Mouse (Mus musculus) limb, embryonic 12.5 days (tissue): Measurements from ENCODE around the gene Mmp8. TPM values are rescaled to one million over a fixed set of nuclear protein-coding genes. Genes with fewer than 3 reads are reported as not detected.

Source experiments
- ATAC-seq: fragments of 200-750 bp; cut with Nextera tagmentation; 2 replicates; pipeline ENCODE4 v1.8.0; 2017; ENCODE audit warnings: low read depth, moderate TSS enrichment; ENCODE audit not compliant: insufficient number of reproducible peaks, insufficient read depth, low FRiP score, low TSS enrichment
- H3K27ac ChIP-seq: fragments of 300-500 bp; sonication (generic); 2 replicates; pipeline ENCODE4 v1.5.1; 2016; ENCODE audit warnings: mild to moderate bottlenecking, moderate library complexity
- H3K27me3 ChIP-seq: fragments of 300-500 bp; sonication (generic); 2 replicates; pipeline ENCODE4 v1.6.1; 2016; ENCODE audit warnings: mild to moderate bottlenecking, moderate library complexity
- H3K36me3 ChIP-seq: fragments of 300-500 bp; sonication (generic); 2 replicates; pipeline ENCODE4 v1.6.1; 2016; ENCODE audit warnings: mild to moderate bottlenecking, moderate library complexity
- H3K4me1 ChIP-seq: fragments of 300-500 bp; sonication (generic); replicated peaks from 2 replicates; pipeline ENCODE4 v1.6.1; 2016
- H3K4me2 ChIP-seq: fragments of 300-500 bp; sonication (generic); 2 replicates; pipeline ENCODE4 v1.6.1; 2016; ENCODE audit warnings: mild to moderate bottlenecking, moderate library complexity
- H3K4me3 ChIP-seq: fragments of 300-500 bp; sonication (generic); replicated peaks from 2 replicates; pipeline ENCODE4 v1.5.1; 2016; ENCODE audit warnings: mild to moderate bottlenecking
- H3K9ac ChIP-seq: fragments of 300-500 bp; sonication (generic); replicated peaks from 2 replicates; pipeline ENCODE4 v1.6.1; 2016; ENCODE audit warnings: mild to moderate bottlenecking, moderate library complexity
- H3K9me3 ChIP-seq: fragments of 300-500 bp; sonication (generic); 2 replicates; pipeline ENCODE4 v1.6.1; 2016; ENCODE audit warnings: mild to moderate bottlenecking, moderate library complexity
- WGBS: fragments of 180-500 bp; shearing (Covaris S2); methylation state at CpG from one replicate; pipeline ENCODE4 v1.1.7; 2016; 5-methylcytosine and 5-hydroxymethylcytosine counted together
- polyA plus RNA-seq: library from polyadenylated mRNA; unstranded; fragments of >200 nt; fragmentation: Nextera tagmentation; extraction: Ambion mirVana; gene quantifications from 2 replicates; pipeline ENCODE4 v1.2.1, GENCODE M21; 2016

The Mmp8 gene
- polyA plus RNA-seq, 1 experiment from 2014 or later: 0.30 TPM

DNA sequence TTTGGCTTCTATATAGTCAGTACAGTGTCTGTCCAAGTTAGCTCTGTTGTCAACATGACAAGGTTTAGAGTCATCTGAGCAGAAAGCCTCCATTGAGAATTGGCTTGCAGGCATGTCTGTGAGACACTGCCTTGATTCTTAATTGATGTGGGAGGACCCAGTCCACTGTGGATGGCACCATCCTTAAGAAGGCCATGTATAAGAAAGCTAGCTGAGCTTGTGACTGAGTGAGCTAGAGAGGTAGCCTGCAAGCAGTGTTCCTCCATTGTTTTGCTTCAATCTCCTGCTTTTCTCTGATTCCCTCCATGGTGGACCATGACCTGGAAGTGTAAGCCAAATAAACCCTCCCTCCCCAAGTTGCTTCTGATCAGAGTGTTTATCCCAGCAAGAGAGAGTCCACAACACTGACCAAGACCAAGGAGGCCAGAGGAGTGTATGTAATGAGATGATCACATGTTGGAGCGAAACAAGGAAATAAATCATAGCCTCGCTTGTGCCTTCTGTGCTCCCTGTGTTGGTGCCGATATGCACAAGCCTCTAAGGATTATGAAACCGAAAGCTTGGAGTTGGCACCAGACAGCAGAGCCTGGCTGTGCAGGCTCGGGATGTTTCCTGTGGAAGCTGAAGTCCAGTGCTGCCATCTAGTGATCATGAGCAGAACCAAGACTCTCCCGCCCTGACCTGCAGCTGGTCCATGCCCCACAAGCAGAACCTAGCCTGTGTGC, 36.7 kb downstream of the Mmp8 start:
- H3K9me3 ChIP-seq: no peaks in the 10 kb centered on the region
- peak overlapping the region; percentile 44; the same call in 1 of the 2 replicates for H3K9ac ChIP-seq
- peak; percentile 97 for ATAC-seq
- no peaks in the 10 kb centered on the region for H3K27me3 ChIP-seq
- H3K27ac ChIP-seq: no peak overlapping the region
- H3K4me3 ChIP-seq: peak overlapping the region; percentile 29
- 14% methylated on average over 6 of the region's 6 CpGs for WGBS
- H3K4me1 ChIP-seq: no peaks in the 10 kb centered on the region
- peak overlapping the region; percentile 50 for H3K4me2 ChIP-seq
- H3K36me3 ChIP-seq: no peaks in the 10 kb centered on the region

DNA sequence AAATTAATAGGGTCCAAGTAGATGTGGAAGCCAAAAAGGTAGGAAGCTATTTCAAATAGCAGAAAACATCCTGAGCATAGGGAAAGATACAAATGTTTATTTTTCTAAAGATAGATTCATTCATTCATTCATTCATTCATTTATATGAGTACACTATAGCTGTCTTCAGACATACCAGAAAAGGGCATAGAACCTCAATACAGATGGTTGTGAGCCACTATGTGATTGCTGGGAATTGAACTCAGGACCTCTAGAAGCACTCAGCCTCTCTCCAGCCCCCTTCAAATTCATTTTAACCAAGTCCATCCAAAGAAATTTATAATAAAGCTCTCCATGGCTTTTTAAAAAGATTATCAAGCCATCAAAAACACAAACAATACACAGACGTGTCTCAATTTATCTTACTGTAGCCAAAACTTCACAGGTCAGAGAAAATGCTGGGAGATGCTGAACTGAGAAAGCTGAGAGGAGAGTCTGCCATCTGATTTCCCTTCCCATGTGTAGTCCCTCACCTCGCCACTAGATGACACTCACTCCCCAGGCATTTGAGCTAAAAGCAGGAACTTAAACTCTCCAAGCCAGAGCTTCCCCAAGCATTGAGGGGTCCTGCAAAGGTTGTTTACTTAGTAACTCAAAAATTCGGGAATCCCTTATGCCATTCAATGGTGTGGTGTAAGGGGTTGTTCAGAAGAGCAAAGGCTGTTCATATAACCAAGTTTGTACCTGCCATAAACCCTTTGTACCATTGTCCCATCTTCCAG, 44.9 kb downstream of the Mmp8 start:
- WGBS: 6% methylated on average over 3 of the region's 3 CpGs
- no peak for ATAC-seq
- H3K27ac ChIP-seq: no peak overlapping the region
- H3K36me3 ChIP-seq: no peaks in the 10 kb centered on the region
- no peaks in the 10 kb centered on the region for H3K9me3 ChIP-seq
- H3K9ac ChIP-seq: no peak overlapping the region
- no peak overlapping the region for H3K4me2 ChIP-seq
- no peaks in the 10 kb centered on the region for H3K4me1 ChIP-seq
- H3K27me3 ChIP-seq: no peaks in the 10 kb centered on the region
- H3K4me3 ChIP-seq: no peak overlapping the region

DNA sequence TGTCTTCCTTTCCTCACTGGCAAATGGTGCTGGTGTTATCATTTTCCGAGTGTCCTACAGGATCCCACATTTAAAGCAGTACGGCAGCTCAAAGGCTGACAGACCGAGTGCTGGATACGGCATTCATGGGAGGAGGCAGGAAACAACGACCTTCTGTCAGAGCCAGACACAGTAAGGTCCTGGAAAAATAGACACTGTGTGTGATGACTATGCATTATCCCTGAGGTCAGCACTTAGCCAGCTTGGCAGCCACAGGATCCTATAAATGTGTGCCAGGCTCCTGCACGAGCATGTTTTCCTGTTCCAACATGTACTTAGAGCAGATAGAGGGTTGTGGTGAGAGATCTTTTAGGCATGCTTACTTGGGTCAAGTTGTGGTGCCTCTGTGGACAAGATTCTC, 45.7 kb downstream of the Mmp8 start:
- no peaks in the 10 kb centered on the region for H3K4me1 ChIP-seq
- H3K4me3 ChIP-seq: no peak overlapping the region
- no peaks in the 10 kb centered on the region for H3K27me3 ChIP-seq
- no peak overlapping the region for H3K9ac ChIP-seq
- no peaks in the 10 kb centered on the region for H3K9me3 ChIP-seq
- no peak overlapping the region for H3K4me2 ChIP-seq
- H3K36me3 ChIP-seq: no peaks in the 10 kb centered on the region
- no peak for ATAC-seq
- WGBS: 77% methylated on average over 6 of the region's 6 CpGs
- no peak overlapping the region for H3K27ac ChIP-seq

DNA sequence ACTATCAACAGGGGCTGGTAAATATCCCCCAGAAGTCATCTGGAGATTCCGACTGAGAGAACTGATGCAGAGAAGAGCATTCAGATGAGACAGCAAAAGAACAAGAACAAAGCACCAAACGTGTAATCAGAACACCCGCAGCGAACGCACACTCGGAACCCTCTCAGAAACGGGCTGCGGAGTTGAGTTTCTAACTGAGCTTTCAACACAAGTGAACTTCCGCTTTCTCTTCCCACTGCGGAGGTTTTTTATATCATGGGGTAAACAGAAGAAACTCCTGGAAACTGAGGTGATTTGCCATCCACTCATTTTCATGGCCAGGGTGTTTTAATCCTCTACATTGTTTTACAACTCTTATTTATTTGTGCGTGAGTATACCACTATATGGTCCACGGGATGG, 47.4 kb downstream of the Mmp8 start:
- ATAC-seq: no peak
- Histone ChIP-seq H3K4me1 (no peaks in the 10 kb centered on the region), H3K9ac (no peak overlapping the region), H3K9me3 (no peaks in the 10 kb centered on the region), H3K36me3 (no peaks in the 10 kb centered on the region), H3K27me3 (no peaks in the 10 kb centered on the region), H3K4me3 (no peak overlapping the region), H3K4me2 (no peak overlapping the region), H3K27ac (no peak overlapping the region)
- WGBS: 88% methylated on average over 12 of the region's 12 CpGs

Other genes with a start within 250 kb of the Mmp8 start
- not detected in 2 replicates for gene Mmp12, start 214.1 kb upstream of the Mmp8 start, polyA plus RNA-seq
- not detected in 2 replicates for gene Mmp1b, start 170.4 kb upstream of the Mmp8 start, polyA plus RNA-seq
- not detected in 2 replicates for gene Mmp3, start 112.6 kb upstream of the Mmp8 start, polyA plus RNA-seq
- not detected in 2 replicates for gene Mmp10, start 56.1 kb upstream of the Mmp8 start, polyA plus RNA-seq
- not detected in 2 replicates for gene Mmp27, start 12.9 kb downstream of the Mmp8 start, polyA plus RNA-seq
- not detected in 2 replicates for gene Mmp20, start 69.8 kb downstream of the Mmp8 start, polyA plus RNA-seq
- gene Mmp7, start 133.6 kb downstream of the Mmp8 start, polyA plus RNA-seq: not detected in 2 replicates
- 80.7 and 89.1 TPM in 2 replicates for gene Tmem123, start 205.6 kb downstream of the Mmp8 start, polyA plus RNA-seq